Mouse (Mus musculus): Measurements from ENCODE around the gene Tamm41.

DNA sequence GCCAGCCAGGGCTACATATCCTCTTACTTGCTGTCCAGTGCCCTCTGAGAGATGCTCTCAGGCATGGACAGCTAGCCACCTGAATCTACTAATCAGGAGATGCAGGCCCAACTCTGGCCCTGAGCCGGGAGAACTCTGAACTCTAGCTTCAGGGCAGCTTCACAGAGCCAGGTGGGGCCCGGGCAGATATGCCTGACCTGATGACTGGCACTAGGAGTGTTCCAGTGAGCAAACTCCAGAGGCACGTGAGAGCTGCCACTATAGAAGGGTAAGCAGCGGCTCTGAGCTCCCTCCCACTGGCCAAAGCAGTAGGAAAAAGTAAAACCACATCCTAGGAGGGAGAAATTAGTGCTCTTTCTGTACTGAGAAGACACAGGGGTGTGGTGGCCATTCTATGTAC, 24.1 kb downstream of the Tamm41 start:
- TF ChIP-seq POLR2A (IDR thresholded peaks at IDR 0.05; ENCODE audit: insufficient read depth, low read depth, low read length) (no peak), CTCF (IDR thresholded peaks at IDR 0.05; ENCODE audit: insufficient read depth, low read depth, low read length) (no peak)
